Mouse (Mus musculus) c-Kit-negative CD71-positive TER-119-positive erythroid progenitor cells, embryonic 14.5 days (primary cell): ENCODE data around the gene Trcg1.
"Not testable (repeated sequence)": the region's sequence is repeated elsewhere in the genome, so short reads cannot be mapped to it uniquely, and the experiment has no call there.

ENCODE experiments used
- DNase-seq: peaks from one replicate; pipeline ENCODE4 v3.0.0-alpha.2; 2013; ENCODE audit warnings: low read depth, low spot score

Gene Trcg1

GRCm38 (mm10) chr9:57236256-57236655 is at the start of gene Trcg1:
Trcg1 (plus strand) TSS chr9:57236556.
- DNase-seq = no peak

DNA sequence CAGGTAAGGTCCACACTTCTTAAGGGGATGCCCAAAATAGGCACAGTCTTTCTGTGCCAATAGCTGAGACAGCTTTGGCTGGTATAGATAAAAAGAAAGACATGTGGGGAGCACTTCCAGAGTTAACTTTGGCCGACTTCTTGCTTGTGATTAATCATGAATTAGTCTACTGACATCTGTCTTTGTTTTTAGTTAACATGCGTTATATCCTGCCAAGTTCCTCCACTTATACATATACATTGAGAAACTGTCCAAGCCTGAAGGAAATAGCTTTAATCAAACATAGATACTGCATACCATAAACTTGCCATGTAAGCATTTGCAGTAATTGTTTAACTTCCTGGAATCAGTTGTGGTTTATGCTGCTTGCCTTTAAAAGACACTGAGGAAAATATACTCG is 39.6 kb upstream of the Trcg1 start:
- no peak for DNase-seq

- DNase-seq = no peak
Measured at GRCm38 (mm10) chr9:57197414-57197813, 38.9 kb upstream of the Trcg1 start.

DNA sequence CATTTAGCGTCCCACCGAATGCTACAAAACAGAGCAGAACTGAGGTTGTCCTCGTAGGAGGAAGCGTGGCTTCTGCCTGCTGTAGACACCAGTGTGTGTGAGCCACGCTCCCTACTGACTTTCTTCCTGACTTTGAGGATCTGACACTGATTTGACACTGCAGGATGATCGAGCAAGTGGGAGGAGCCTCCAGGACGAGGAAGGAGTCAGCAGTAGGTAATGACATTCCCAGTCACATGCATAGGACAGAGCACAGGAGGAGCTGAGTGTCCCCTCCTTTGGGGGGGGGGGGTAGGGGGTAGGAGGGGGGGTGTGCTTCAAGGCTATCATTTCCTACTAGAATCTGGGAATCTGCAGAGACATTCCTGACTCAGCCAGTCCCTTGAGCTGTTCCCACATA is 33.4 kb upstream of the Trcg1 start:
- DNase-seq = no peak

GRCm38 (mm10) chr9:57203571-57203970 is 32.8 kb upstream of the Trcg1 start:
- DNase-seq = not testable (repeated sequence)

DNA sequence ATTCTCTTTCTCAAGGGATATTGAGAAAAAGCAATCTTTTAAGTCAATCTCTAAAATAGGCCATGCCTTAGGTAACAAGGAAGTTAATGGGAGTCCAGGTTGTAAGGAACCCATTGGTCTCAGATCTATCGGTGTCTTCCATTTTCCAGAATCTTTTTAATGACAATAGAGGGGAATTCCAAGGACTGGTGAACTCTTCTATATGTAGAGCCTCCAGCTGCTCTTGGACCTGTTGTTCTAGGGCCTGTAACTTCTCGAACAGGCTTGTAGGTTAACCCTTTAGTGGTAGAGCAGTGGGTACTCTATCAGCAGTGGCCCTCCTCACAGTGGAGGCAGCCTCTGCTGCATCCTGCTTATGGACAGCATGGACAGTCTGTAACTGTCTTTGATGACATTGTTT is 29.5 kb upstream of the Trcg1 start:
- DNase-seq = no peak

DNA sequence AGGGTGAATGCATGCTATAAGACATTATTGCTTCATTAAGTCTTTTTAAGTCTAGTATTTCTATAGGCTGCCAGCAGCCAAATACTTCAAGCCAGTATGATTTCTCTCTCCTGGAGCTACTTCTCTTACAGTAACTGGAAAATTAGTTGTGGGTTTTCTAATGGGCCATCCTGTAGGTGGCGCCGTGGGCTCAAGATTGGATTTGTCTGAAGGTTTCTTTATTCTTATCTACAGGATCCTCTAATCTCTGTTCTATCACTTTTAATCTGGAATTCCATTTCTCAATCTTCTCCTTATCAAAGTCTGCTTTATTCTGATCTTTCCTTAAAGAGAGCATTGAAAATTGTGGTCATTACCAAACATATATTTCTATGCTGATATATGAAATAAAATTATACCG is 27.0 kb upstream of the Trcg1 start:
- peak; percentile 8 for DNase-seq

- no peak for DNase-seq
Measured at GRCm38 (mm10) chr9:57212448-57213222, 23.7 kb upstream of the Trcg1 start.

- DNase-seq = no peak
Measured at GRCm38 (mm10) chr9:57214500-57214899, 21.9 kb upstream of the Trcg1 start.

DNA sequence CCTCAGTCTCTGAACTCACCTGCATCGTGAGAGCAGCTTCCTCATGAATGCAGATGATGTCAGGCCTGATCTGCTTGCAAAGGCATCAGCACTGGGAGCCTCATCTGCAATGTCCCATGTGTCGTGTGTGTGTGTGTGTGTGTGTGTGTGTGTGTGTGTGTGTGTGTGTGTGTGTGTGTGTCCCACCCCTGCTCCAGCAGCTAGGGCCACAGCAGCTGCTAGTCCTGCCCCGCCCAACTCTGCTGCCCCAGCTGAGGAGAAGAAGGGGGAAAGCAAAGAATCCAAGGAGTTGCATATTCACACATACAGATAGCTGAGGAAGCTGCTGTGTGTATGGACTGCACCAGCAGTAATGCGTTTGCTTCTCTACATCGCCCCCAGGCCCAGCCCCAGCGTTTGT is 19.1 kb upstream of the Trcg1 start:
- DNase-seq = no peak

- no peak for DNase-seq
Measured at GRCm38 (mm10) chr9:57218776-57219175, 17.6 kb upstream of the Trcg1 start.

- no peak for DNase-seq
Measured at GRCm38 (mm10) chr9:57219511-57219910, 16.8 kb upstream of the Trcg1 start.

DNA sequence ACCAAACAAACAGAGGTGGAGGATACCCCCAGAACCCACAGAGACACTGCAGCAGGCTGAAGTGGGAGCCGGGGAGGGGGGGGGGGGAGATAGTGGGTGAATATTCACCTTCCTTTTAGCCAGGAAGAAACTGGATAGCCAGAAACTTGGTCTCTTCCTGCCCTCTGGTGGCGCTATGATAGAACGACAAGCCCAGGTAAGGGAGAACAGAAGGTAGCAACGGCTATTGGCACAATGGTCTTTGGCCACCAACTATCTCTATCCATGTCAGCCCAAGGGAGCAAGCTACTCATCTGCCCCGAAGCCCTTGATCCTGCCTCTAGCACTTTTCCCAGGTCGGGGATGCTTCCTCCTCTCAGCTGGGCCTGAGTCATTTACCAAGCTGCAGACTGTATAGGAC is 16.0 kb upstream of the Trcg1 start:
- DNase-seq = no peak

GRCm38 (mm10) chr9:57223341-57223740 is 13.0 kb upstream of the Trcg1 start:
- no peak for DNase-seq

DNA sequence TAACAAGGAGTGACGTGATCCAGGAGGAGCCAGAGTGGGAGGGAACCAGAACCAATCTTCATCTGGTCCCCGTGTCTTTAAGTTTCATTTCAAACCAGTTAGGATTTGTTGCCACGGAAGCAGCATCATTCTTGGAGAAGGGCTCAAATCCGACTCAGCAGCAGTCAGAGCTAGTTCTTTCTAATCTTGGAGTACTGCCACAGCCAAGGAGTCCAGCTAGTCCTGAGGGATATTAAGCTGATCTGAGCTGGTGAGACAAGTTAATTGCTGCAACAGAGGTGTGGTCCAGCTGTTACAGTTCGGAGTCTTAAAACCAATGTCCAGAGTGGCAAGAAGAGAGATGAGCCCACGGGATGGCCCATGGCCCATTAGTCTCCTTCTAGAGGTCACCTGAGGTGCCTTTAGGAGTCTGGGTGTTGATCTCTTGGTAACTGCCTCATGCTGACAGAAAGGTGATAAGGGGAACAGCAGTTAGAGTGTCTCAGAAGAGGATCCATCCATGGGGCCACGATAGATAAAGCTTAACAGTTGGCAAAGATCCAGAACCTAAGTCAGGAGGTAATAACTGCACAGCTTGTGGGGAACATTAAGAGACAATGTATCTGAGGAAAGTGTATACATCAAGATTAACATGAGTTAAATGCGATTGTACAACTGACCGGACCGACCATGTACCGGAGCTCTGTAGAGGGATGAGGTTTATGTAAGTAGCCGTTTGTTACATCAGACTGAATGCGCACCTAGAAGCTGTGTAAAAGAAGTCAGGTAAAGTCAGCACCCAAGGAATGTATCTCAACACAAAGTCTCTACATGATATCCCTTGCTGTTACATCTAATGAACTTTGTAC is 10.4 kb upstream of the Trcg1 start:
- DNase-seq = no peak

DNA sequence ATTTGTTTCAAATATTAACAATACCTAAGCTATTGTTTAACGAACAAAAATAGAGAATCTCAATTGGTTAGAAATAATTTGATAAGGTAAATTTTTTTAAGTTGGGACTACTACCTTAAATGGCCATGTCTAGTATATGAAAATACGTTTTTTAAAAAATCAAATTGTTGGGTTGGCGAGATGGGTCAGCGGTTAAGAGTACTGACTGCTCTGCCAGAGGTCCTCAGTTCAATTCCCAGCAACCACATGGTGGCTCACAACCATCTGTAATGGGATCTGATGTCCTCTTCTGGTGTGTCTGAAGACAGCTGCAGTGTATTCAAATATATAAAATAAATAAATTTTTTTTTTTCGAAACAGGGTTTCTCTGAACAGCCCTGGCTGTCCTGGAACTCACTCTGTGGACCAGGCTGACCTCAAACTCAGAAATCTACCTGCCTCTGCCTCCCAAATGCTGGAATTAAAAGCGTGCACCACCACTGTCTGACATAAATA is 9.7 kb upstream of the Trcg1 start:
- not testable (repeated sequence) for DNase-seq

GRCm38 (mm10) chr9:57227203-57227602 is 9.2 kb upstream of the Trcg1 start:
- DNase-seq = no peak

DNA sequence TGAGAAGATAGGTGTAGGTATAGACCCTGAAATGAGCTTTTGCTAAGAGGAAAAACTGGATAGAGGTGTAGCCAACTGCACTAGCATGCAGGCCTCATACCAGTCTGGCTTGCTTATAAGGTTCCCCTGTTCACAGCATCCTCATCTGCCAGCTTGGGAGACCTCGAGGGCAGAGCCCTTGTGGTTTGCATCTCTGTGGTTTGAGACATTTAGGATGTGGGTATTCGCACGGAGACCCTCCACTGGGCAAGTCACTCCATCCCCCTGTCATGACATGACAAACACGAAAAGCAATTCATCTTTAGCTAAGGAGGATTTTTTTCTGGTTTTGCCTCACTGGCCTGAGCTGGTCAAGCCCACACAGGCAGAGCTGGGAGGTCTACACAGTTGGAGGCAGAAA is 8.2 kb upstream of the Trcg1 start:
- no peak for DNase-seq

- DNase-seq = no peak
Measured at GRCm38 (mm10) chr9:57229726-57230125, 6.6 kb upstream of the Trcg1 start.

DNA sequence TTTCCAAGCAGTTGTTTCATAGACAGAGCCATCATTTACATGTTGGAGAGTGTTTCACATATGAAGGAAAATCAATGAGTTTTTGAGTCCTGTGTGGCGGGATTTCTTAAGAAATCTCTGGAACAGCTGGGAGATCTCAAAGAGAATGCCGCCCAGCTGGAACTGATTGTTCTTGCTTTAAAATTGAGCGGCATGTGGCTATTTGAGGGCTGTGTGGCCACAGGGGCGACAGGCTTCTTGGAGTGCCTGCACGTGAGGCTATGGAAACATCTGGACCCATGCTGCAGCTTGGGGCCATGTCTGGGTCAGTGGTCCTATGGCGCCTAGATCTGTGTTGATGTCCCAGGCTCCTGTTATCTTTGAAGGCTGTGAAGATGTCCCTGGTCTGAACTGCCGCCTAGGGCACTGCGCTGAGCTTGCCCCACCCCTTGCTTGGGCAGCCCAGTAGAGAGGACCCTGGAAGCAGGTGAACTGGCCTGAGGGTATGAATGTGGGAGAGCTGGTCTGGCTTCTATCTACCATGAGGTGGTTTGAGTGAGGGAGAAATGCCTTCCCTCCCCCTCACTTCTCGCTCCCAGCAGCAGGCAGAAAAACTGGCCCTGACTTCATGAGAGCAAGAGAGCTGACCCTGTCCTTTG is 6.1 kb upstream of the Trcg1 start:
- DNase-seq = no peak

- no peak for DNase-seq
Measured at GRCm38 (mm10) chr9:57231536-57232255, 4.7 kb upstream of the Trcg1 start.
